Mouse (Mus musculus): ENCODE measurements at regions not wholly inside any gene's neighbourhood (a gene's known extent, or its start where the extent isn't known, plus 50 kb on each side); places are given as distances from the start of the nearest gene placed in this dataset.

DNA sequence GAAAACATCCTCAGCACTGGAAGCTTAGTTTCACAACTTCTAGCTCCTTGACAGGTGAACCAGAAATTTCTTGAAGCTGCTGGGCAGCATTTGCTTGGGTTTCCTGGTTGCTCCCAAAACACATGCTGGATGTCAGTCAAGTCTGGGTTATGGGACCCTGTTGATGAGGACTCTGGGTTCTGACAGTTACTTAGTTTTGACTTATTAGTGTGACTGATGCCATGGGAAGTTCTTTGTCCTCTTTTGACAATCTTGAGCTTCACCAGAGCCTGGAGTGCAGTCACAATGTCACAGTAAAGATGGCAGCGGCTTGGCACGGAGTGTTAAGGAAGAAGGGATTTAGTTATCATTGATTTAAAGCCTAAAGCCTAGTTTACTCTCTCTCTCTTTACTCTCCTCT, 340.9 kb downstream of the Pdha2 start:
- TF ChIP-seq CTCF (IDR thresholded peaks at IDR 0.05; ENCODE audit: low read depth) = no peak
- no peak for TF ChIP-seq EP300 (IDR thresholded peaks at IDR 0.05; ENCODE audit: low read depth)
